Mouse (Mus musculus) c-Kit-positive CD71-negative TER-119-negative erythroid progenitor cells, embryonic 14.5 days (primary cell): ENCODE measurements at regions not wholly inside any gene's neighbourhood (a gene's known extent, or its start where the extent isn't known, plus 50 kb on each side); places are given as distances from the start of the nearest gene placed in this dataset.

Experiments used
- DNase-seq: peaks from one replicate; pipeline ENCODE4 v3.0.0-alpha.2; 2013; ENCODE audit warnings: low read depth

DNA sequence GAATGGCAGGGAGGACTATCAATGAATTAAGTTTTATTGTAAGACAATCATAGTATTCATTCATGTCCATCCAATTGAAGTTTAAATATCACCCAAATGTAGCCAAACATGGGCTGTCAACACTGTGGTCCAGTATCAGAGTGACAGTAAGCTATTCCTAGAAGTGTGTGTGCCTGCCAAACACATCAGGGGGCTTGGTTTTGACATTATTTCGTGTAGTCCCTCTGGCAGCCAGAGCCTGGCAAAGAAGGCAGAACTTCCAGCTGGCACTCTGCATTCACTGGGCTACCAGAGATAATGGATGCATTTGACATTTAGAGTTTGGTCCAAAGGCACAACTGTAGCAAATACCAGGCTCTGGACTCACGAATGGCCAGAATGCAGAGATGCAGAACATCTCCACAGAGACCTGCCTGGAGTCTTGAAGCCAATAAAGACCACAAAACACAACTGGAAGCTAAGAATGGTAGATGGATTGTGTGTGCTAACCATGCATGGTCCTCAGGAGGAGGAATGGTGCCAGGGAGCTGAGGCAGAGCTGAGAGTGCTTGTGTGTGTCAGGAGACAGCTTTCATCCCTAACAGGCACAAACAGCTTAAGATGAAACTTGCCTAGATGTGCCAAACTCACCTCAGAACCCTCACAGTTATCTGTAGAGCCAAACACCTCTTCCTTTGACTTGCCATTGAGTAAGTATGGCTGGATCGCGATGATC is 210.9 kb downstream of the Lrig3 start:
- no peak for DNase-seq

DNA sequence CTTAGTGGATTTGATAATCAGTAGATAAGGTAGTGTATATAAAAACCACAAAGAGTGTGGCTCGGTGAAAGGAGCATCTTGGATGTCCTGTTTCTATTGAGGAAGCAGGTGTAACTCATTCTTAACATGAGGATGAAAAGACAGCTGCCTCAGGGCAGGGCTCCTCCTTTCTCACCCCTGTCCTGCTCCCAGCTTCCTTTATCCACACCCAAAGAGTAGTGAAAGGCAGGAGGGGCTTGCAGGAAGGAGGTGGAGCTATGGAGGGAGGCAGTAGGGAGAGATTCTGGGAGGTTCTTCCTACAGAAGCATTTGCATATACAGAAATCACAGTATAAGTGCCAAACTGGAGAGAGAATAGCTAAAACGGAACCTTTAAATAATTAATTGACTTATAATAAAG is 216.4 kb downstream of the Lrig3 start:
- DNase-seq, result no peak

- DNase-seq, result no peak
These were observed 218.0 kb downstream of the Lrig3 start for GRCm38 (mm10) chr10:126183961-126184360.

- DNase-seq, result no peak
These were observed 219.4 kb downstream of the Lrig3 start for GRCm38 (mm10) chr10:126185410-126185809.

DNA sequence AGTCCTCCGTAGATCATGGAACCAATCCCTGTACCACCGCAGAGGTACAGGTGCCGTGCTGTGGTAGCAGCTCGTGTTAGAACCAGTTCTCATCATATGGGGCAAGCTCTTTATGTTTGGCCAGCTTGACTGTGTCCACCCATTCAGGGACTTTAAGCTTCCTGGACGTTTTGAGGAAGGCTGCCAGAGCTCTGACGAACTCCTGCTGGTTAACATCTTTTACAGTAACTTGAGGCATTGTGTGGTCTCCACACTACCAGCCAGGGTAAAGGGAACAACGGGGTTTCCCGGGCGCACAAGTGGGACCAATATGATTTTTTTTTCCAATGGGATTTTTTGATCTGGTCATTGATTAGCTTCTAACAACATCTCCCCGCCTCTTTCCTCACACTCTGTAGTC is 220.1 kb downstream of the Lrig3 start:
- no peak for DNase-seq

DNA sequence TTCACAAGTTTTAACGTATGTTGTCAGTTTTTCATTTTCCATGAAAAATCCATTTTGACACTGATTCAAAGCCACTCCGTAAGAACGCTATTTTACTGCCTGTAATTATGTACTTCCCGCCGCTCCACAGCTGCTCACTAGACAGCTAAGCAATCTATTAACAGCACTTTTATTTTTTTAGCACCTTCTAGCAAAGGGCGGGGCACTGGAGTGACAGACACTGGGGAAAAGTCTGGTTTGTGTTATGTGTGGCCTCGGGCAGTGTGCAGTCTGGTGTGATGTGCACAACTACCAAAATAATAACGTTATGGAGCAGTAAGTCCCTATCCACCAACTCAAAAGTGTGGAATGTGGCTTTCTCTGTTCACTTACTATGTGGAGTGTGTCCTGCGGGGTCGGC is 223.0 kb downstream of the Lrig3 start:
- no peak for DNase-seq
